Mouse (Mus musculus): ENCODE measurements around the gene Pfas. TPM values are rescaled to one million over a fixed set of nuclear protein-coding genes. Genes with fewer than 3 reads are reported as not detected.

Gene Pfas
- polyA plus RNA-seq, 1 experiment from 2014 or later = 36.6 TPM

- WGBS = under 1% methylated on average over 54 of the region's 54 CpGs
- peak; percentile 81 for ATAC-seq (ENCODE audit: insufficient number of reproducible peaks, insufficient read depth, low FRiP score, low read depth)
- H3K36me3 ChIP-seq (ENCODE audit: control insufficient read depth, insufficient read depth, low read length) = peaks cover 17% of the 10 kb centered on the region; the same call in 1 of the 2 replicates
Observed at GRCm38 (mm10) chr11:69045531-69046394, 37.5 kb upstream of the Pfas start, which contains the start of gene Aurkb. TSS of gene Aurkb (plus strand) at chr11:69045647.

GRCm38 (mm10) chr11:69038173-69038572 is 29.9 kb upstream of the Pfas start:
- Histone ChIP-seq H3K9ac (replicated peaks; ENCODE audit: low read depth, low read length) (no peak overlapping the region), H3K27me3 (ENCODE audit: control insufficient read depth, insufficient read depth, low read length) (no peaks in the 10 kb centered on the region), H3K4me3 (ENCODE audit: low read depth, low read length) (no peak overlapping the region), H3K4me2 (replicated peaks; ENCODE audit: low read depth, low read length) (peak overlapping the region; percentile 38; the same call in 1 of the 2 replicates), H3K9me3 (ENCODE audit: control insufficient read depth, low read depth, low read length) (no peaks in the 10 kb centered on the region), H3K36me3 (ENCODE audit: control insufficient read depth, insufficient read depth, low read length) (peaks cover 22% of the 10 kb centered on the region), H3K27ac (ENCODE audit: low read length) (no peak overlapping the region), H3K4me1 (ENCODE audit: control insufficient read depth, insufficient read depth, low read length) (peaks cover 29% of the 10 kb centered on the region)
- 74% methylated on average over 5 of the region's 5 CpGs for WGBS
- no peak for ATAC-seq (ENCODE audit: insufficient number of reproducible peaks, insufficient read depth, low FRiP score, low read depth)

More at GRCm38 (mm10) chr11:69045531-69046394, 37.5 kb upstream of the Pfas start, which contains the start of gene Aurkb:
- Histone ChIP-seq H3K9ac (replicated peaks; ENCODE audit: low read depth, low read length) (peak within 1 kb of the TSS; percentile 73), H3K27ac (ENCODE audit: low read length) (peak within 1 kb of the TSS; percentile 86), H3K4me1 (ENCODE audit: control insufficient read depth, insufficient read depth, low read length) (peaks cover 9% of the 10 kb centered on the region), H3K27me3 (ENCODE audit: control insufficient read depth, insufficient read depth, low read length) (no peaks in the 10 kb centered on the region), H3K9me3 (ENCODE audit: control insufficient read depth, low read depth, low read length) (no peaks in the 10 kb centered on the region), H3K4me2 (replicated peaks; ENCODE audit: low read depth, low read length) (peak within 1 kb of the TSS; percentile 65), H3K4me3 (ENCODE audit: low read depth, low read length) (peak within 1 kb of the TSS; percentile 60)

DNA sequence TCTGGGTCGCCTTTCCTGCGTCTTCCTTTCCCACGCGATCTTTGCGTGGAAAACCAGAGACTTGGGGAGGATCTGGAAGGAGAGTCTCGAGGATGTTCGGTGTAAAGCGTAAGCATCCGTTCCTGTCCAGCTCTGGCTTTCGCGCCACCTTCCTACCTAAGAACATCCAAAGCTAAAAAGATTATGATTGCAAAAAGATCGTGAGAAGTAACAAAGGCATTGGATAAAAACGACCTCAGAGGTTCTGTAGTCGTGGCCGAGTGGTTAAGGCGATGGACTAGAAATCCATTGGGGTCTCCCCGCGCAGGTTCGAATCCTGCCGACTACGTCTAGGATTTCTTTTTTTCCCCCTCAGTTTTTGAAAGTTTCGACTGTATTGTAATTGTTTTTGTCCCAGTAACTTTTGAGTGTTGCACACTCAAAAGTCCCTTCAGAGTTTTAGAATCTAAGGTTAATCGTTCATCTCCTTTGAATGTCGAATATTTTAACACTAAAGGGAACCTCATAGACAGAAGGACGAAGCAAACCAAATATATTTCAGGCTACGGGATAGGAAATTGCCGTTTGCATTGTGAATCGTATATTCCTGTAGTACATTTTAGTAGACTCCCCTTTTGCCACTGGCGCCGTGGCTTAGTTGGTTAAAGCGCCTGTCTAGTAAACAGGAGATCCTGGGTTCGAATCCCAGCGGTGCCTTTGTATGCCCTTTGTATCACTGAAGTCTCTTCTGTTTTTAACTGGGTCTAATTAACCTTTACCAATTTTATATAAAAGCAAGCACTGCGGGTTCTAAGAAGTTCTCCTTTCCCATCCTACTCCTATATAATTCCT is 29.2 kb upstream of the Pfas start:
- H3K36me3 ChIP-seq (ENCODE audit: control insufficient read depth, insufficient read depth, low read length) = peaks cover 29% of the 10 kb centered on the region
- peak overlapping the region; percentile 85 for H3K27ac ChIP-seq (ENCODE audit: low read length)
- H3K4me3 ChIP-seq (ENCODE audit: low read depth, low read length) = peak overlapping the region; percentile 86
- H3K9ac ChIP-seq (replicated peaks; ENCODE audit: low read depth, low read length) = peak overlapping the region; percentile 58
- H3K27me3 ChIP-seq (ENCODE audit: control insufficient read depth, insufficient read depth, low read length) = no peaks in the 10 kb centered on the region
- peak; percentile 33; the same call in 1 of the 2 replicates for ATAC-seq (ENCODE audit: insufficient number of reproducible peaks, insufficient read depth, low FRiP score, low read depth)
- under 1% methylated on average over 34 of the region's 34 CpGs for WGBS
- peaks cover 29% of the 10 kb centered on the region for H3K4me1 ChIP-seq (ENCODE audit: control insufficient read depth, insufficient read depth, low read length)
- peak overlapping the region; percentile 45 for H3K4me2 ChIP-seq (replicated peaks; ENCODE audit: low read depth, low read length)
- no peaks in the 10 kb centered on the region for H3K9me3 ChIP-seq (ENCODE audit: control insufficient read depth, low read depth, low read length)

DNA sequence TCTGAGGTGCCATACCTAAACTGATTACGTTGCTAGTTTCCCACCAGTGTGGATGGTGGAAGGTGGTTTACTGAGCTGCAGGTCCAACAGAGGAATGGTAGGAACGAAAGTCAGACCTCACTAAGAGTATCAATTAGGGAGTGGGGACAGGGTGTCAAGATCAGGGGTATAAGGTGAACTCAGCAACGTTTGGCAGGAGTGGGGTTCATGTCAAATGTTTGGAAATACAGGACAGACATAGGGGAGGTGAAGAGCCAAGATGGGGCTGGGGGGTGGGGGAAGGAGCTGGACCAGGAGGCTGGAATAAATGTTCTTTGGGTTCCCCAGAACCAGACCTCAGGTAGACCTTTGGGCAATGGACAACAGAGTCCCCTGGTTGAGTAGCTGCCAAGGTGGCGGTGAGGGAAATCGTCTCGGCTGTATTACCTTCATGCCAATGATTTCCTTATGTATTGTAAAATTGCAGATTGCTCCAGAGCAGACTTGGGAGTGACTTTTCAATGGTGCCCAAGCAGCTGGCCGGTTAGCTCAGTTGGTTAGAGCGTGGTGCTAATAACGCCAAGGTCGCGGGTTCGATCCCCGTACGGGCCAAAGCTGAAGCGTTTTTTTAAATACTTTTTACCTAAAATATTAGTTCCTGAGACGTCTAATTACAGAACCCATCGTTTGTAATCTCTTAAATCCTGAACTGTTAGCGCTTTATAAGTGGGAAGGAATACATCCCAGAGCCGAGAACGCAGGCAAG is 28.4 kb upstream of the Pfas start:
- Histone ChIP-seq H3K4me2 (replicated peaks; ENCODE audit: low read depth, low read length) (peak overlapping the region; percentile 45), H3K27me3 (ENCODE audit: control insufficient read depth, insufficient read depth, low read length) (no peaks in the 10 kb centered on the region), H3K9ac (replicated peaks; ENCODE audit: low read depth, low read length) (peak overlapping the region; percentile 58), H3K4me1 (ENCODE audit: control insufficient read depth, insufficient read depth, low read length) (peaks cover 29% of the 10 kb centered on the region), H3K36me3 (ENCODE audit: control insufficient read depth, insufficient read depth, low read length) (peaks cover 34% of the 10 kb centered on the region), H3K9me3 (ENCODE audit: control insufficient read depth, low read depth, low read length) (no peaks in the 10 kb centered on the region), H3K27ac (ENCODE audit: low read length) (peak overlapping the region; percentile 85), H3K4me3 (ENCODE audit: low read depth, low read length) (peak overlapping the region; percentile 86)
- ATAC-seq (ENCODE audit: insufficient number of reproducible peaks, insufficient read depth, low FRiP score, low read depth) = no peak
- 7% methylated on average over 20 of the region's 20 CpGs for WGBS

GRCm38 (mm10) chr11:69035849-69036248 is 27.6 kb upstream of the Pfas start:
- Histone ChIP-seq H3K27ac (ENCODE audit: low read length) (peak overlapping the region; percentile 69), H3K4me1 (ENCODE audit: control insufficient read depth, insufficient read depth, low read length) (peaks cover 29% of the 10 kb centered on the region), H3K9me3 (ENCODE audit: control insufficient read depth, low read depth, low read length) (no peaks in the 10 kb centered on the region), H3K9ac (replicated peaks; ENCODE audit: low read depth, low read length) (0 out of 2 replicates have a peak overlapping the region, but pooled peaks have one; percentile 18), H3K36me3 (ENCODE audit: control insufficient read depth, insufficient read depth, low read length) (peaks cover 42% of the 10 kb centered on the region), H3K27me3 (ENCODE audit: control insufficient read depth, insufficient read depth, low read length) (no peaks in the 10 kb centered on the region), H3K4me3 (ENCODE audit: low read depth, low read length) (peak overlapping the region; percentile 86; the same call in 1 of the 2 replicates), H3K4me2 (replicated peaks; ENCODE audit: low read depth, low read length) (peak overlapping the region; percentile 45; the same call in 1 of the 2 replicates)
- 5% methylated on average over 8 of the region's 8 CpGs for WGBS
- ATAC-seq (ENCODE audit: insufficient number of reproducible peaks, insufficient read depth, low FRiP score, low read depth) = peak; percentile 33; the same call in 1 of the 2 replicates

DNA sequence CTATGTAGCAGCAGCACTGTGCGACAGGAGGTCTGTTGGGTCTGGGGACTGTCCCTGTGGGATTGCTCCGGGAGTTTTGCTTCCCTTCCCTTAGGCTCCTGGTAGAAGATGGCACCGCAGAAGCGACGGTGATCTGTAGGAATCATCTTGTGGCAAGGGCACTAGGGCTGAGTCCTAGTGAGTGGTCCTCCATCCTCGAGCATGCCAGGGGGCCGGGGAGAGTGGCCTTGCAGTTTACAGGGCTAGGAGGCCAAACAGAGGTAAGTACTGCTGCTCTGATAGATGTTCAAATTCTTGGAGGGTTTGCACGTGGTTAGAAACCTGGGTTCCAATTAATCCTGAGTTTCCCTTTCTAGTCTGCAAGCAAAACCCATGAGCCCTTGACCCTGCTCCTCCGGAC is 27.2 kb upstream of the Pfas start:
- H3K9me3 ChIP-seq (ENCODE audit: control insufficient read depth, low read depth, low read length) = no peaks in the 10 kb centered on the region
- no peak for ATAC-seq (ENCODE audit: insufficient number of reproducible peaks, insufficient read depth, low FRiP score, low read depth)
- H3K4me2 ChIP-seq (replicated peaks; ENCODE audit: low read depth, low read length) = no peak overlapping the region
- H3K4me3 ChIP-seq (ENCODE audit: low read depth, low read length) = 0 out of 2 replicates have a peak overlapping the region, but pooled peaks have one; percentile 86
- peaks cover 29% of the 10 kb centered on the region for H3K4me1 ChIP-seq (ENCODE audit: control insufficient read depth, insufficient read depth, low read length)
- no peak overlapping the region for H3K9ac ChIP-seq (replicated peaks; ENCODE audit: low read depth, low read length)
- peaks cover 46% of the 10 kb centered on the region for H3K36me3 ChIP-seq (ENCODE audit: control insufficient read depth, insufficient read depth, low read length)
- no peaks in the 10 kb centered on the region for H3K27me3 ChIP-seq (ENCODE audit: control insufficient read depth, insufficient read depth, low read length)
- 80% methylated on average over 9 of the region's 9 CpGs for WGBS
- H3K27ac ChIP-seq (ENCODE audit: low read length) = peak overlapping the region; percentile 69

DNA sequence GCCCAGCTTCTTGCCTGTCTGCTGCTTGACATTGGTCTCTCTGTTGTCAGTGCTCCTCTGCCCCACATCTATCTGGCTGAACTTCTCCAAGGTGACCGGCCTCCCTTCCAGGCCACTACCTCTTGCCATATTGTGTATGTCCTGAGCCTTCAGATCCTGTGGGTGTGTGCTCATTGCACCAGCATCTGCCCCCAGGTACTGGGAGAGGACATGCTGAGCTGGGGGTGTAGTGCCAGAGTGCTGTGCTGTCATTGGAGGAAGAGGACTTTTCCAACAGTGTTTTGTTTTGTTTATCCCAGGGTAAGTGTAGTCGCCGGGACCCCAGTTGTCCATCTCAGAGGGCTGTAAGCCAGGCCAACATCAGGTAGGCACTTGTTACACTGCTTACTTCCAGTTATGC is 26.3 kb upstream of the Pfas start:
- WGBS = 86% methylated on average over 3 of the region's 3 CpGs

More for the DNA sequence above, 26.3 kb upstream of the Pfas start:
- no peak overlapping the region for H3K27ac ChIP-seq (ENCODE audit: low read length)
- no peak for ATAC-seq (ENCODE audit: insufficient number of reproducible peaks, insufficient read depth, low FRiP score, low read depth)
- H3K36me3 ChIP-seq (ENCODE audit: control insufficient read depth, insufficient read depth, low read length) = peaks cover 53% of the 10 kb centered on the region
- no peaks in the 10 kb centered on the region for H3K9me3 ChIP-seq (ENCODE audit: control insufficient read depth, low read depth, low read length)
- H3K4me3 ChIP-seq (ENCODE audit: low read depth, low read length) = no peak overlapping the region
- H3K4me2 ChIP-seq (replicated peaks; ENCODE audit: low read depth, low read length) = no peak overlapping the region
- peaks cover 29% of the 10 kb centered on the region for H3K4me1 ChIP-seq (ENCODE audit: control insufficient read depth, insufficient read depth, low read length)
- H3K27me3 ChIP-seq (ENCODE audit: control insufficient read depth, insufficient read depth, low read length) = no peaks in the 10 kb centered on the region
- H3K9ac ChIP-seq (replicated peaks; ENCODE audit: low read depth, low read length) = no peak overlapping the region

Measured in stomach, embryonic 14.5 days (tissue).